Mouse (Mus musculus): ENCODE results near the gene Siva1. TPM values are rescaled to one million over a fixed set of nuclear protein-coding genes. Genes with fewer than 3 reads are reported as not detected.

Gene Siva1
- 217 and 219 TPM in 2 replicates for polyA plus RNA-seq (2014; fragmentation: Nextera tagmentation; extraction: Ambion mirVana)

GRCm38 (mm10) chr12:112644180-112644854, at the start of gene Siva1:
Gene Siva1, plus strand, starts transcription at chr12:112644679.
- WGBS = 2% methylated on average over 44 of the region's 46 CpGs

GRCm38 (mm10) chr12:112594989-112595388, 49.5 kb upstream of the Siva1 start:
- DNase-seq (ENCODE audit: low spot score) (no peak), ATAC-seq (ENCODE audit: insufficient read depth, low FRiP score, low TSS enrichment) (no peak)
- no peaks in the 10 kb centered on the region for H3K4me1 ChIP-seq (ENCODE audit: control insufficient read depth, insufficient read depth, low read length)
- 65% methylated on average over 4 of the region's 4 CpGs for WGBS
- no peak overlapping the region for H3K4me2 ChIP-seq (ENCODE audit: low read depth)
- no peak overlapping the region for H3K4me3 ChIP-seq (ENCODE audit: low read depth, low read length)
- no peaks in the 10 kb centered on the region for H3K36me3 ChIP-seq (ENCODE audit: control insufficient read depth, insufficient read depth, low read length)
- H3K27me3 ChIP-seq (ENCODE audit: control insufficient read depth, insufficient read depth, low read length) = peaks cover 3% of the 10 kb centered on the region; the same call in 1 of the 2 replicates
- H3K9me3 ChIP-seq (ENCODE audit: control insufficient read depth, low read length) = no peaks in the 10 kb centered on the region
- no peak overlapping the region for H3K27ac ChIP-seq (ENCODE audit: low read depth, low read length)
- no peak overlapping the region; the same call in 1 of the 2 replicates for H3K9ac ChIP-seq (ENCODE audit: low read length)

More at GRCm38 (mm10) chr12:112644180-112644854, at the start of gene Siva1:
- Histone ChIP-seq H3K27ac (ENCODE audit: low read depth, low read length) (peak within 1 kb of the TSS; percentile 78), H3K4me2 (ENCODE audit: low read depth) (peak within 1 kb of the TSS; percentile 95), H3K4me3 (ENCODE audit: low read depth, low read length) (peak within 1 kb of the TSS; percentile 76), H3K9me3 (ENCODE audit: control insufficient read depth, low read length) (no peaks in the 10 kb centered on the region), H3K27me3 (ENCODE audit: control insufficient read depth, insufficient read depth, low read length) (no peaks in the 10 kb centered on the region), H3K4me1 (ENCODE audit: control insufficient read depth, insufficient read depth, low read length) (peaks cover 12% of the 10 kb centered on the region), H3K36me3 (ENCODE audit: control insufficient read depth, insufficient read depth, low read length) (no peaks in the 10 kb centered on the region), H3K9ac (ENCODE audit: low read length) (peak within 1 kb of the TSS; percentile 81)
- DNase-seq (ENCODE audit: low spot score) (peak; percentile 100), ATAC-seq (ENCODE audit: insufficient read depth, low FRiP score, low TSS enrichment) (peak; percentile 98)

GRCm38 (mm10) chr12:112595626-112596025, 48.9 kb upstream of the Siva1 start:
- H3K36me3 ChIP-seq (ENCODE audit: control insufficient read depth, insufficient read depth, low read length) = no peaks in the 10 kb centered on the region
- DNase-seq (ENCODE audit: low spot score) (no peak), ATAC-seq (ENCODE audit: insufficient read depth, low FRiP score, low TSS enrichment) (no peak)
- H3K4me1 ChIP-seq (ENCODE audit: control insufficient read depth, insufficient read depth, low read length) = no peaks in the 10 kb centered on the region
- H3K4me3 ChIP-seq (ENCODE audit: low read depth, low read length) = no peak overlapping the region
- H3K9ac ChIP-seq (ENCODE audit: low read length) = no peak overlapping the region
- H3K9me3 ChIP-seq (ENCODE audit: control insufficient read depth, low read length) = no peaks in the 10 kb centered on the region
- no peak overlapping the region for H3K27ac ChIP-seq (ENCODE audit: low read depth, low read length)
- H3K4me2 ChIP-seq (ENCODE audit: low read depth) = no peak overlapping the region
- H3K27me3 ChIP-seq (ENCODE audit: control insufficient read depth, insufficient read depth, low read length) = no peaks in the 10 kb centered on the region
- WGBS = 86% methylated on average over 4 of the region's 4 CpGs

GRCm38 (mm10) chr12:112596454-112596853, 48.0 kb upstream of the Siva1 start:
- DNase-seq (ENCODE audit: low spot score) = no peak
- Histone ChIP-seq H3K4me3 (ENCODE audit: low read depth, low read length) (no peak overlapping the region), H3K4me1 (ENCODE audit: control insufficient read depth, insufficient read depth, low read length) (no peaks in the 10 kb centered on the region), H3K27ac (ENCODE audit: low read depth, low read length) (no peak overlapping the region), H3K36me3 (ENCODE audit: control insufficient read depth, insufficient read depth, low read length) (no peaks in the 10 kb centered on the region), H3K9me3 (ENCODE audit: control insufficient read depth, low read length) (no peaks in the 10 kb centered on the region), H3K9ac (ENCODE audit: low read length) (no peak overlapping the region), H3K27me3 (ENCODE audit: control insufficient read depth, insufficient read depth, low read length) (no peaks in the 10 kb centered on the region), H3K4me2 (ENCODE audit: low read depth) (no peak overlapping the region)
- ATAC-seq (ENCODE audit: insufficient read depth, low FRiP score, low TSS enrichment) = no peak
- WGBS = 78% methylated on average over 9 of the region's 9 CpGs

DNA sequence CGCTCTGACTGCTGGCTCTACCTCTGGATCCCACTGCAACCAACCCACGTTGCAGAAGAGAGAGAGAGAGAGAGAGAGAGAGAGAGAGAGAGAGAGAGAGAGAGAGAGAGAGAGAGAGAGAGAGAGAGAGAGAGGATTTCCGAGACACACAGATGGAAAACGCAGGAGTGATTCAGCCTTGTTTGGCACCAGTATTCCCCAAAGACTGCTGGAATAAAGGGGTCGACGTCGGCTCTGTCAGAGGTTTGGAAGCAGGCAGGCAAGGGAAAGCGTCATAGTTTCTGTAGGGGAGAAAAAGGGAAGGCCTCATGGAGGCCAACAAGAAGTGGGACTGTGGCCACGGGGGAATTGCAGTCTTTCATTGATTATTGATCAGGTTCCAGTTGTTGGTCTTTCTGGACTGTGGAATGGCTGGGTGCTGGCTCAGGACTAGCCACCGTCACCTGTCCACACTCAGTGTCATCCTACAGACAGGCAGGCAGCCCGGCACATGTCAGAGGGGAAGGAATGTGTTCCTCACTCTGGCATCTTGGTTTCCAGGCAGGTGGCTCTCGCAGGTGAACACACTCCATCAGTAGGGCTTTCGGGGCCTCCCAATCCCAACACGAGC, 47.5 kb upstream of the Siva1 start:
- H3K4me3 ChIP-seq (ENCODE audit: low read depth, low read length) = no peak overlapping the region
- no peak for ATAC-seq (ENCODE audit: insufficient read depth, low FRiP score, low TSS enrichment)
- H3K9me3 ChIP-seq (ENCODE audit: control insufficient read depth, low read length) = no peaks in the 10 kb centered on the region
- H3K27ac ChIP-seq (ENCODE audit: low read depth, low read length) = no peak overlapping the region
- H3K36me3 ChIP-seq (ENCODE audit: control insufficient read depth, insufficient read depth, low read length) = no peaks in the 10 kb centered on the region
- DNase-seq (ENCODE audit: low spot score) = no peak
- H3K4me1 ChIP-seq (ENCODE audit: control insufficient read depth, insufficient read depth, low read length) = no peaks in the 10 kb centered on the region
- 73% methylated on average over 14 of the region's 14 CpGs for WGBS
- no peaks in the 10 kb centered on the region for H3K27me3 ChIP-seq (ENCODE audit: control insufficient read depth, insufficient read depth, low read length)
- H3K4me2 ChIP-seq (ENCODE audit: low read depth) = no peak overlapping the region
- H3K9ac ChIP-seq (ENCODE audit: low read length) = no peak overlapping the region

GRCm38 (mm10) chr12:112597618-112598017, 46.9 kb upstream of the Siva1 start:
- Histone ChIP-seq H3K4me1 (ENCODE audit: control insufficient read depth, insufficient read depth, low read length) (no peaks in the 10 kb centered on the region), H3K9me3 (ENCODE audit: control insufficient read depth, low read length) (no peaks in the 10 kb centered on the region), H3K4me2 (ENCODE audit: low read depth) (no peak overlapping the region), H3K4me3 (ENCODE audit: low read depth, low read length) (no peak overlapping the region), H3K9ac (ENCODE audit: low read length) (no peak overlapping the region), H3K27ac (ENCODE audit: low read depth, low read length) (no peak overlapping the region), H3K27me3 (ENCODE audit: control insufficient read depth, insufficient read depth, low read length) (no peaks in the 10 kb centered on the region), H3K36me3 (ENCODE audit: control insufficient read depth, insufficient read depth, low read length) (no peaks in the 10 kb centered on the region)
- ATAC-seq (ENCODE audit: insufficient read depth, low FRiP score, low TSS enrichment) (no peak), DNase-seq (ENCODE audit: low spot score) (no peak)
- WGBS = 87% methylated on average over 8 of the region's 8 CpGs

- no peak for DNase-seq (ENCODE audit: low spot score)
- WGBS = 49% methylated on average over 4 of the region's 4 CpGs
- Histone ChIP-seq H3K4me3 (ENCODE audit: low read depth, low read length) (no peak overlapping the region), H3K4me1 (ENCODE audit: control insufficient read depth, insufficient read depth, low read length) (no peaks in the 10 kb centered on the region), H3K9me3 (ENCODE audit: control insufficient read depth, low read length) (no peaks in the 10 kb centered on the region), H3K27ac (ENCODE audit: low read depth, low read length) (no peak overlapping the region), H3K36me3 (ENCODE audit: control insufficient read depth, insufficient read depth, low read length) (no peaks in the 10 kb centered on the region), H3K27me3 (ENCODE audit: control insufficient read depth, insufficient read depth, low read length) (no peaks in the 10 kb centered on the region), H3K4me2 (ENCODE audit: low read depth) (no peak overlapping the region), H3K9ac (ENCODE audit: low read length) (no peak overlapping the region)
- no peak for ATAC-seq (ENCODE audit: insufficient read depth, low FRiP score, low TSS enrichment)
Observed at GRCm38 (mm10) chr12:112599198-112599597, 45.3 kb upstream of the Siva1 start.

DNA sequence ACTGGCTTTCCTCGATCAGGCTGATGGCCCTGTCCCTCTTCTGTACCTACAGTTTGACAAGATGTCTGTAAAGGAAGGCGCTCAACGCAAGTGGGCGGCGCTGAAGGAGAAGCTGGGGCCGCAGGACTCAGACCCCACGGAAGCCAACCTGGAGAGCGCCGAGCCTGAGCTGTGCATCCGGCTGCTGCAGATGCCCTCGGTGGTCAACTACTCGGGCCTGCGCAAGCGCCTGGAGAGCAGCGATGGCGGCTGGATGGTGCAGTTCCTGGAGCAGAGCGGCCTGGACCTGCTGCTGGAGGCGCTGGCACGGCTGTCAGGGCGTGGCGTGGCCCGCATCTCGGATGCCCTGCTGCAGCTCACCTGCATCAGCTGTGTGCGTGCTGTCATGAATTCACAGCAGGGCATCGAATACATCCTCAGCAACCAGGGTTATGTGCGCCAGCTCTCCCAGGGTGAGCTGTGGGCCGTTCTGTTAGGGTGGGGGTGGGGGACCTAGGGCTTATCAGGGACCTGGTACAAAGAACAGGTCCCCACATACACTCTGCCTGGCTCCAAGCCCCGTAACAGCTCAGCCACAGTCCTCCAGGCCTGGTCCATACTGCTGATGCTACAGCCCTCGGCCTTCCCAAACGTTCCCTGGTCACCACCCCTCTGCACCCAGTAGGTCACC, 44.4 kb upstream of the Siva1 start:
- Histone ChIP-seq H3K9me3 (ENCODE audit: control insufficient read depth, low read length) (no peaks in the 10 kb centered on the region), H3K4me2 (ENCODE audit: low read depth) (no peak overlapping the region), H3K27ac (ENCODE audit: low read depth, low read length) (no peak overlapping the region), H3K36me3 (ENCODE audit: control insufficient read depth, insufficient read depth, low read length) (no peaks in the 10 kb centered on the region), H3K4me1 (ENCODE audit: control insufficient read depth, insufficient read depth, low read length) (no peaks in the 10 kb centered on the region), H3K4me3 (ENCODE audit: low read depth, low read length) (no peak overlapping the region), H3K27me3 (ENCODE audit: control insufficient read depth, insufficient read depth, low read length) (no peaks in the 10 kb centered on the region), H3K9ac (ENCODE audit: low read length) (no peak overlapping the region)
- ATAC-seq (ENCODE audit: insufficient read depth, low FRiP score, low TSS enrichment) (no peak), DNase-seq (ENCODE audit: low spot score) (no peak)
- WGBS = 82% methylated on average over 30 of the region's 30 CpGs

Data from neural tube, embryonic 11.5 days (tissue).